Mouse (Mus musculus): ENCODE measurements around the gene Focad.

- TF ChIP-seq CTCF (IDR thresholded peaks at IDR 0.05; ENCODE audit: low read depth, low read length), result no peak
- no peak for TF ChIP-seq POLR2A (IDR thresholded peaks at IDR 0.05; ENCODE audit: borderline replicate concordance, low read depth, low read length)
Observed at GRCm38 (mm10) chr4:88320067-88320466, 225.6 kb downstream of the Focad start.
